In the genomic region with DNA sequence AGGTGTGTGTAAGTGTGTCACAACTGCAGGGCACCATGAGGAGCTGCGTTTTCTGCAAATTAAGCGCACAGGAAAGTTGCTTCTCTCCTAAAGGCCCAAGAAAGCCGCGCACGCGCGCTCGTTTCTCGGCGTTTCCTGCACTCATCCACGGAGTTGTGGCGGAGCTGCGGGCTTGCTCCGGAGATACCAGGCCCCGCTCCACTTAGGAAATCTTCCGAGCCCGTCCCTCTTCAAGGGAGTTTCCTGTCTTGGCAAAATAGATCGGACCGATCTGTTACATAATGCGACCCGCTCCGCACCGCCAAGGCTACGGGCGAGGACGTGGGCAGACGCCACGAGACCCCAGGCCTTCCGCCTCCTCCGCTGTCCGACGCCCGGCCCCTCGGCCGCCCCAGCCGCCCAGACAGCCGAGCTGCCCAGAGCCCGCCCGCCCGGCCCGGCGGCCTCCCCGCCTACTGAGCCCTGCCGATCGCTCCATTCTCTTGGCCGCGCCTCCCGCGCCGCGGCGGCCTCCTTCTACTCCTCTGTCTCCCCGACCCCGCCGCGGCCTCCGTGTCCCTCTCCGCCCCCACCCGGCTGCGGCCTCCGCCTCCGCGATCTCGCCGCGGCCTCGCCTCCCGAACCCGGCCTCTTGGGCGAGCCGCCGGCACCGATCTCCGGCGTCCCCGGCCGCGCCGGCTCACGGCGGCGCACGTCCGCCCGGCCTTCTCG, we compare ENCODE assay signal across 8 mouse cellular contexts. TPM values are rescaled to one million over a fixed set of nuclear protein-coding genes. Genes with fewer than 3 reads are reported as not detected.
DNase-seq lines count a peak whose midpoint lies in the region; ATAC-seq lines count a peak whose summit lies in the region.

No protein-coding gene starts in this region.

- H3K36me3 ChIP-seq in embryonic facial prominence, embryonic 13.5 days: peaks cover 25% of the 10 kb centered on the region
- H3K36me3 ChIP-seq in midbrain, embryonic 16.5 days (ENCODE audit: control insufficient read depth, insufficient read depth, low read length): peaks cover 20% of the 10 kb centered on the region

- no peaks in the 10 kb centered on the region for H3K9me3 ChIP-seq in embryonic facial prominence, embryonic 13.5 days
- no peaks in the 10 kb centered on the region for H3K9me3 ChIP-seq in midbrain, embryonic 16.5 days (replicated peaks; ENCODE audit: control insufficient read depth, low read length, poor library complexity, severe bottlenecking)

- peak overlapping the region; percentile 99 for H3K9ac ChIP-seq in embryonic facial prominence, embryonic 13.5 days
- peak overlapping the region; percentile 92 for H3K9ac ChIP-seq in midbrain, embryonic 16.5 days (ENCODE audit: low read depth, low read length)

- H3K27me3 ChIP-seq in embryonic facial prominence, embryonic 13.5 days: no peaks in the 10 kb centered on the region
- no peaks in the 10 kb centered on the region for H3K27me3 ChIP-seq in midbrain, embryonic 16.5 days (ENCODE audit: control insufficient read depth, insufficient read depth, low read depth, low read length)

- peak; percentile 43; the same call in 1 of the 2 replicates for ATAC-seq in embryonic facial prominence, embryonic 13.5 days (ENCODE audit: insufficient number of reproducible peaks, insufficient read depth, low FRiP score, low TSS enrichment, low read depth)
- peak; percentile 55; the same call in 1 of the 2 replicates for ATAC-seq in midbrain, embryonic 16.5 days

- H3K4me2 ChIP-seq in embryonic facial prominence, embryonic 13.5 days: peak overlapping the region; percentile 89
- peak overlapping the region; percentile 96 for H3K4me2 ChIP-seq in midbrain, embryonic 16.5 days (ENCODE audit: low read length)

- peaks cover 26% of the 10 kb centered on the region for H3K4me1 ChIP-seq in embryonic facial prominence, embryonic 13.5 days
- H3K4me1 ChIP-seq in midbrain, embryonic 16.5 days (ENCODE audit: control insufficient read depth, insufficient read depth, low read length): peaks cover 27% of the 10 kb centered on the region

- peak overlapping the region; percentile 90 for H3K27ac ChIP-seq in embryonic facial prominence, embryonic 13.5 days
- peak overlapping the region; percentile 88 for H3K27ac ChIP-seq in midbrain, embryonic 16.5 days (ENCODE audit: low read length)

- under 1% methylated on average over 62 of the region's 86 CpGs for WGBS in embryonic facial prominence, embryonic 13.5 days
- under 1% methylated on average over 65 of the region's 86 CpGs for WGBS in midbrain, embryonic 16.5 days

- DNase-seq in 3T3-L1 (ENCODE audit: low read depth, low spot score) (peak; percentile 63), liver (peak; percentile 76)
- peak; percentile 78 for DNase-seq in adrenal gland, postnatal 25 days
- DNase-seq in heart, adult 8-10 months (ENCODE audit: low spot score): peak; percentile 70
- DNase-seq in kidney, adult 8-10 months: peak; percentile 53 to 72
- DNase-seq in spleen, postnatal 14 days (ENCODE audit: low spot score in 2 of 2): peak; percentile 48 to 56

- peak overlapping the region; percentile 100 for H3K4me3 ChIP-seq in embryonic facial prominence, embryonic 13.5 days
- H3K4me3 ChIP-seq in midbrain, embryonic 16.5 days (ENCODE audit: low read depth, low read length): peak overlapping the region; percentile 100

RNA-seq across cellular contexts. Expression of a gene that starts 0.8 kb away (rescaled TPM):
- total RNA-seq in adrenal gland, postnatal 25 days (2021): 51.6 and 68.7 TPM in 2 replicates
- 25.5 and 30.1 TPM in 2 replicates for polyA plus RNA-seq in embryonic facial prominence, embryonic 13.5 days (2015; fragmentation: Nextera tagmentation; extraction: Ambion mirVana)
- total RNA-seq in heart, adult 8-10 months (2022): 10 to 100 TPM; 26.5 to 29.6 (median 28.6) TPM
- polyA plus RNA-seq in midbrain, embryonic 16.5 days (2015; fragmentation: Nextera tagmentation; extraction: Ambion mirVana): 15.5 and 20.7 TPM in 2 replicates

RNA-seq across cellular contexts. Expression of a gene that starts 18.3 kb away (rescaled TPM):
- total RNA-seq in adrenal gland, postnatal 25 days (2021): 11.6 and 14.5 TPM in 2 replicates
- polyA plus RNA-seq in embryonic facial prominence, embryonic 13.5 days (2015; fragmentation: Nextera tagmentation; extraction: Ambion mirVana): 13.8 and 16.4 TPM in 2 replicates
- 10 to 100 TPM in 1 of 4 experiments, 1 to 10 TPM in 3; 6.6 to 11.4 (median 8.3) TPM for total RNA-seq in heart, adult 8-10 months (2022)
- polyA plus RNA-seq in midbrain, embryonic 16.5 days (2015; fragmentation: Nextera tagmentation; extraction: Ambion mirVana): 14.2 and 18.5 TPM in 2 replicates

Comparison
In these comparisons a context has a peak if more than half of its experiments do, and no peak if none do; other contexts are left out.
1. Peak in every context shown above with its lines: DNase-seq, ATAC-seq, H3K4me3 ChIP-seq and H3K27ac ChIP-seq.